Mouse (Mus musculus): ENCODE data around the gene Ap1ar. TPM values are rescaled to one million over a fixed set of nuclear protein-coding genes. Genes with fewer than 3 reads are reported as not detected.

The Ap1ar gene
- polyA plus RNA-seq, 1 experiment from 2014 or later: 32.4 TPM

GRCm38 (mm10) chr3:127843324-127843940 is 6.1 kb upstream of the Ap1ar start:
- DNase-seq (ENCODE audit: low spot score): no peak

GRCm38 (mm10) chr3:127841926-127842325 is 4.6 kb upstream of the Ap1ar start:
- no peak for DNase-seq (ENCODE audit: low spot score)

DNA sequence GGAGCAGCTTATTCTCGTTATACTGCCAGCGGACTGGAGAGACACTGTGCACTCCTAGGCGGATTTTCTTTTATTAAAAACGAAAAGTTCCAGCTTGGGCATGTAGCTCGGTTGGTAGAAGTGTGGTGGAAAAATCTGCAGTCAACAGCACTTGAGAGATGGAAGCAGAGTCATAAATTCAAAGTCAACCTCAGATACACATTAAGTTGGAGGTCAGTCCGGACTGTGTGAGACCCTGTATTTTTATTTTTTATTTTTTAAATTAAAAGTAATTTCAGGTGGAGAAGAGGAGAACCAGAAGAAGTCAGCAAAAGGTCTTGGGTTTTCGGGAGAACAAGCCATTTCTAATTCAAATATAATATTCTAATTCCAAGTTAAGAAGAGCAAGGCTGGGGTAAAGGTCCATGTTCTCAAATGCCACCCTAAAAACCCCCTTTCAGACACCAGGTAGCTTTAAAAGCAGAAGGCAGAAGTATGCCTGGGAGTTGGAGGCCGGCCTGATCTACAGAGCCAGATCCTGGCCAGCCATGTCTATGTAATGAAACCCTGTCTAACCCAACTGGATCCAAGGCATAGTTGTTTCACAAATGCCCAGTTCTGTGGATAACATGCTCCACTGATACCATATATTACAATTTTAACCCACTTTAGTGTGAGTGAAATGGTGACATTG is 785 bp upstream of the Ap1ar start:
- no peak for DNase-seq (ENCODE audit: low spot score)

GRCm38 (mm10) chr3:127836798-127837153 is 547 bp downstream of the Ap1ar start:
- DNase-seq (ENCODE audit: low spot score): no peak

DNA sequence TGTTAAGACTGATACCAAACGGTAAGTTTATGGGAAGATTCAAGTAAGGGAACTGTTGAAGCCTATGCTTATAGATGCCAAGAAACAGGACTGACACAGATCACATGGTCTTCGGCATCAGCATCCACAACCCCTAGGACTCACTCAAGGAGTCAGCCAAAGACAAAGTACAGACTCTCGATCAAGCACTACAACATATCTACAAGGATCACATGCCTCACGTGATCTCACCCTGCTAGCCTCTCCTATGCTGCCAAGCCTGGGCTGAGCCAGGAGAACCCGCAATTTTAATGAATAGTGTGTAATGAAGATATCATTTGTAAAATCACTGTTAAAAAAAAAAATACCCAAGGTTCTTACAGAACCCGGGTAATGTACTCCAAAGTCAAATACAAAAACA is 1.7 kb downstream of the Ap1ar start:
- no peak for DNase-seq (ENCODE audit: low spot score)

DNA sequence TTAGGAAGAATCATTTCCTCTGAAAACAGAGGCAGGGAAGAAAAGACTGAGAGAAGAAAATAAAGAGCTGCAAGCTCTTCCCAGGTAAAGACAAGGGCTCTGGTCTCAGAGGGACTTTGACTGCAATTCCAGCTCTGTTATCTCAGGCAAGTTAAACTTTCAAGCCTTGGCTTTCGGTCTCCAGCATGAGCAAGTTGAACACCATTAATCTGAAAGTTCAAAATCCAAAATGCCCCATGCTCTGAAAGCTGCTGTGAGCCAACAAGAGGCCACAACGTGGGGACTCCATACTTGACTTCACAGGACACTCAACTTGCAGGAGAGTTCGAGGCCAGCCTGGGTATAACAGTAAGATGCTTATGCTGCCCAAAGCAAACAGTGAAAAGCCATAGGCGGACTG is 3.3 kb downstream of the Ap1ar start:
- no peak for DNase-seq (ENCODE audit: low spot score)

DNA sequence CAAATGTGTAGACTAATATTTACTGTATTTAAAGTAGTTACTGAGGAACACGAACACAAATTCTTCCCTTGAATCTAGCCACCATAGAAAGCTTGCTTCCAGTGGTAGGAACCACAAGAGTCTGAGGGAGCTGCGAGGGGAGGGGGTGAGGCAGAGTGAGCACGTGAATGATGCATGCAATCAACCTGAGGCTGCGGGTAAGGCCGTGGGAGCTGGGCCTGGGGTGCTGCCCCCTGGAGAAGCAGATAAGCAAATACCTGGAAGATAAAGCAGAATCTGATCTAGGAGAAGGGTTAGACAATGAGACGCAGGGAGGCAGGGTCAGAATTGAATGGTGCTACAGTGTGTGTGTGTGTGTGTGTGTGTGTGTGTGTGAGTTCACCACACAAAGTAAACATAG is 6.2 kb downstream of the Ap1ar start:
- no peak for DNase-seq (ENCODE audit: low spot score)

- DNase-seq (ENCODE audit: low spot score): no peak
Measured at GRCm38 (mm10) chr3:127830183-127830582, 7.1 kb downstream of the Ap1ar start.

DNA sequence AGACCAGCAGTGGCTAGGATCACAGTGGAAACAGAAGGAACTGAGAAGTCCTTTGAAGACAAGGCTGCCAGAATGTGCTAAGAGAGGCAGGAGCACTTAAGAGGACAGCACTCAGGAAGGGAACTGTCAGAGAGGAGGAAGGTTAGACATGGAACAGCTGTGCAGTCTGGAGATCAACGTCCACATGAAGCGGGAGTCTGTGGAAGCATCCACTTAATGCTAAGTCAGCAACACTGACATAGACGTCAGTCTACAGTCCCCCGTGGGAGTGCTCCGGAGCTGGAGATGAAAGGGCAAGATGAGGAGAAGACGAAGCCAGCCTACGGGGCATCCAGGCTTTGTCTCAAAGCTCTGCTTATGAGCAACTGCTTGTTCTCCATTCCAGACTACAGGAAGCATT is 10.2 kb downstream of the Ap1ar start:
- DNase-seq (ENCODE audit: low spot score): no peak

GRCm38 (mm10) chr3:127826503-127826902 is 10.8 kb downstream of the Ap1ar start:
- DNase-seq (ENCODE audit: low spot score): no peak

DNA sequence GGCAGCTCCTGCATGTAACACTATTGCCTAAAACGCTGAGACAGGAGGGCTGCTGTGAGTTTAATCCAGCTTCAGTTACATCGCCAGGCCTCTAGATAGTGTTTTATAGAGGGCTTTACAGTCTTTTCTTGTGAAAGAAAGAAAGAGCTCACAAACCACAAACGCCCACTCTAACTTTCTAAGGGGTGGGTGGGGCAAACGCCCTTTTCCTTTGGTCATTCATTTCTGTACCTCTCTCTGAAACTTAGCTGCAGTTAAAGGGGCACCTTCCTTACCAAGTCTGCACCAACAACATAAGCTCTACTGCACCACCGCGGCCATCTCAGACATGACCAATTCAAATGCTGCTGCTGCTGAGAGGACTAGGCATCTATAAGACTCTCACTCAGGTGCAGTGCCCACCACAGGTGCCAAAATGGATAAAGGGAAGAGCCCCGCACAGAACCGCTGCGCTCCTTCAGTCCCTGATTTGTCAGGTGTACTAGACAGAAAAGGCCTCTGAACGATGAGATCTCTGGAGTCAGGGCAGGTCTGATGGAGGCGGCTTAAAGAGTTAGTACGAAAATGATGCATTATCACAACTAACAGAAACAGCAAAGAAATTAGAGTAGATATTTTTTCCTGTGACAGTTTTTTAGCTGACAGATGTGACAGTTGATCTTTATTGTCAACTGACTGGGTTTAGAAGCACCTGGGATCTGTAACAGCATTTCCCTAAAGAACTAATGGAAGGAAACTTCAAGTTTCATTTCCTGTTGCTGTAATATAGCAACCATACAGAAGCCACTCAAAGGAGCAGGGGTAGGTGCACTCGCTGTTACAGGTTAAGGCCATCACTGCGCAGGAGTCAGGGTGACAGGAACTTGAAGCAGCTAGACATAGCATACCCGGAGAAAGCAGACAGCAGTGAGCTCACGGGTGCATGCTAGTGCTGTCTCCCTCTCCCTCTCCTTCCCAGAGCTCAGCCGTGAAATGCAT is 13.1 kb downstream of the Ap1ar start:
- DNase-seq (ENCODE audit: low spot score): peak; percentile 58

DNA sequence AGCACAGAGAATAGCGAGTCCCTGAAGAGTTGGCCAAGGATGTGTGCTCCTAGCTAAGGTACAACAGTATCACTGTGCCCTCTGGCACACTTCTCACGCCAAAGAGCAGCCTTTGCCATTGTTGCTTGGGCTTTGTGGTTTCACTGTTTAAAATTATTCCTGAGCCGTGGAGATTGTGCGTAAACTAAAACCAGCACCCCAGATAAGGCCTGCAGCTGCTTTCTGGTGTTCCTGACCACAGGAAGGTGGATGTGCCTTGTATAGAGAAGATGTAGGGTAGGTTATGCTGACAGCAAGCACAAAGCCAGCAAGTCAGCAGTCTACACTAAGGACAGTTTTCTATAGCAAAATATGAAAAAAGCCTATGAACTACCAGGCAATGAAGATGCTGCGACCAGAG is 16.1 kb downstream of the Ap1ar start:
- no peak for DNase-seq (ENCODE audit: low spot score)

DNA sequence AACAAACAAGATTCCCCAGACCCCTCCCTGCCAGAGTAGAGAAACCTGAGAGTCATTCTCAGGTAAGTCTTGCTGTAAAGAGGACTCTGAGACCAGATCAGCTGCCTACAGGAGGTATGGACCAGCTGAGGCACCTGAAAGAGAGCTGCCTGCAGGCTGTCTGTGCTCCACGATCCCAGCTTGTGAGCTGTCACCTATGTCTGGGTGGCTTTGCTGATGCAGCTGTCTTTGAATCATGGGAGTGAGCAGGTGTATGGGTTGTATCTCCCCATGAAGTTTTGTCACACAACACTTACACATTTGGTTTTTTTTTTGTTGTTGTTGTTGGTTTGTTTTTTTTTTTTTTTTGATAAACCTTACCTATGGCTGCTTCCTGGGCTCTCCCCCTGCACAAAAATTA is 16.9 kb downstream of the Ap1ar start:
- DNase-seq (ENCODE audit: low spot score): no peak

DNA sequence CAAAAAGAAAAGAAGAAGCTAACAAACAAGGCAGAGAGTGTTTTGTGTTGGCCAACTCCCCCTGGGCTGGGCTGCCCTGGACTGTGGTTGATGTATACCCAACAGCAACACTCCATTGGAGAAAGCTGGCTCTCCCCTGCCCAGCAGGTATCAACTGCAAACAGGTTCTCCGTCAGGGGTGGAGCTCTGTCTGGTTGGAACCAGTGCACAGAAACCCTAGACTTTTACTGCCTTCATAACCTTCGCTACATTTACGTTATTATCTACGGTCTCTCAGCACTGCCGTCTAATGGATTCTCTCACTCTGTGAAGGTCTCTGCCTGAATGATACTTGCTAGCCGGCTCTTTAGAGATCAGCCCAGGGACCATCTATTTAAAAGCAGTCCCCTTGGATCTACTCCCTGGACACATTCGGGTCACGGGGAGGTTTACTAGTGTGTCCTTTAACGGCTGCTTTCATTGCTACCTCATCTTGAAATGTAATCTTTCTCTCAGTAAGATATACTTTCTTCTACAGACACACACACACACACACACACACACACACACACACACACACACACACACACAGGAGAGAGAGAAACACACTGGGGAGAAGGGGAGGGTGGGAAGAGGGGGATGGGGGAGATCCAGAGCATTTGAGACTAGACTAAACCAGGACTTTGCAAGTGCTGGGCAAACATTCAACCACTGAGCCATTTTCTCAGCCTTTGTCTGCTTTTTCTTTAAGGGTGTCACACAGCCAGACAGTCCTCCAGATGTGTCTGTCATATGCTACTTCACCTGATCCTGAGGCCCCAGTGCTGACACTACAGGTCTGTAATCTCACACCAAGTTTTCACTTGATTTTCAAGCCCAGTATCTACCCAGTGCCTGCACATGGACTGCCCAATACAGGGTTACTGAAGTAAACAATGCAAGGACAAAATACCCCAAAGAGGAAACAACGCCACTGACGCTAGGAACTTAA is 18.3 kb downstream of the Ap1ar start:
- DNase-seq (ENCODE audit: low spot score): no peak

GRCm38 (mm10) chr3:127817120-127817683 is 20.1 kb downstream of the Ap1ar start:
- no peak for DNase-seq (ENCODE audit: low spot score)

DNA sequence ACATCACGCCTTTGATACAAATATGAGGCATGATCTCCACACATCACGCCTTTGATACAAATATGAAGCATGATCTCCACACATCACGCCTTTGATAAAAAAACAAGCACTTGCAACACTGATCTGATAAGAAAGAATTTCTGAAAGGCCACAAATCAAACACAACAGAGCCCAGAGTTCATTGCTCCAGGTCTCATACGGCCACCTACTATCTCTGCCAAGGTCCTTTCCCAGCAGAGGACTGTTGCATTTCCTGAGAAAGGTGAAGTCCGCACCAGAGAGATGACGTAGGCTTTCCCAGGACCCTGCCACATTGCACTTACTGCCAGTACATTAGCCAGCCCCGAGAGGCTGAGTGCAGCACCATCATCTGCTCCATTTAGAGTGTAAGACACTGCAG is 28.2 kb downstream of the Ap1ar start:
- DNase-seq (ENCODE audit: low spot score): no peak

GRCm38 (mm10) chr3:127807846-127808245 is 29.5 kb downstream of the Ap1ar start:
- no peak for DNase-seq (ENCODE audit: low spot score)

DNA sequence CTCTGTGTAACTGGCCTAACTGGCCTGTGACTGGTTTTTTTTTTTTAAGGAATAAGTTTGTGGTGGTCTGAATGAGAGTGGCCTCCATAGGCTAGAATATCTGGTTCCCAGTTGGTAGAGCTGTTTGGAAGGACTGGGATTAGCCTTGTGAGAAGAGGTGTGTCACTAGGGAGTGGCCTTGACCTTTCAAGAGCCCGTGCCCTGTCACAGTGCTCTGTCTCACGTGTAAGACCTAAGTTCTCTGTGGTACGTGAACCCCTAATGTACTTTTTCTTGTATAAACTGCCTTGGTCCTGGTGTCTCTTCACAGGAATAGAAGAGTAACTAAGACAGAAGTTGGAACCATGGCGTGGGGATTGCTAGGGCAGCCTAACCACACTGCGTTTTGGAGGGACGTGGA is 31.3 kb downstream of the Ap1ar start:
- no peak for DNase-seq (ENCODE audit: low spot score)

DNA sequence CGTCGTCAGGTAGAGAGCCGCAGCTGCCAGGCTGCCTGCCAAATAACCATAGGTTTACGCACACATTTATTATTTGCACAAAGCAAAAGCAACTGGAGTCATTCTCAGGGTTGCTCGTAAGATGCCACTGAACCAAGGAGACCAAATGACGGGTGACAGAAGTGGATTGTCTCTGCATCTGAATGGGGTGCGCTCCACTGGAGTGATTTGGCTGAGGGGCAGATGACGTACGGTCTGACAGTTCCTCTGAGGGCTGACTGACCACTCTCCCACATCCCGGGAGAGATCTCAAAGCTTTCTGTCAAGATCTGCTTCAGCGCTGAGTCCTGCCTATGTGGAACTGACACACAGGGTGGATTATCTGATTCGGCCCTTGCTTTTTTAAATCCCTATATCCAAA is 32.3 kb downstream of the Ap1ar start:
- DNase-seq (ENCODE audit: low spot score): no peak

- DNase-seq (ENCODE audit: low spot score): no peak
Measured at GRCm38 (mm10) chr3:127804439-127804838, 32.9 kb downstream of the Ap1ar start.

- no peak for DNase-seq (ENCODE audit: low spot score)
Measured at GRCm38 (mm10) chr3:127802814-127803213, 34.5 kb downstream of the Ap1ar start.

Measured in thymus, postnatal 0 days (tissue).